Mouse (Mus musculus) CH12.LX (cell line): ENCODE data around the gene Cradd. TPM values are rescaled to one million over a fixed set of nuclear protein-coding genes. Genes with fewer than 3 reads are reported as not detected.

Experiments used
- DNase-seq: peaks from one replicate; pipeline ENCODE4 v3.0.0-alpha.2; 2013; ENCODE audit errors: extremely low read depth
- H3K27ac ChIP-seq: 2 replicates; pipeline ENCODE4 v1.5.1; 2012; ENCODE audit warnings: low read depth, mild to moderate bottlenecking, control low read depth, moderate library complexity; ENCODE audit not compliant: insufficient read depth
- H3K27me3 ChIP-seq: replicated peaks from 2 replicates; pipeline ENCODE3; 2012; ENCODE audit warnings: inconsistent platforms
- H3K36me3 ChIP-seq, 2 experiments: replicated peaks in 1 of 2; 2 replicates each; pipeline versions ENCODE3 to v1.6.1; 2012; ENCODE audit warnings: inconsistent platforms in 1 of 2, low read length in 1 of 2, mild to moderate bottlenecking in 1 of 2, mixed read lengths in 1 of 2, moderate library complexity in 1 of 2; ENCODE audit not compliant: control insufficient read depth in 1 of 2, insufficient read depth in 1 of 2
- H3K4me1 ChIP-seq, 2 experiments: 2 replicates each; pipeline ENCODE4 v1.6.1; 2012; ENCODE audit warnings: inconsistent platforms in 1 of 2, moderate library complexity in 1 of 2; ENCODE audit not compliant: insufficient read depth in 2 of 2, control insufficient read depth in 1 of 2
- H3K4me2 ChIP-seq: 2 replicates; pipeline ENCODE4 v1.6.1; 2012; ENCODE audit warnings: low read depth, mild to moderate bottlenecking, control low read depth; ENCODE audit not compliant: poor library complexity, insufficient read depth, severe bottlenecking
- H3K4me3 ChIP-seq, 3 experiments: fragments of 150-350 bp in 1 of 3; sonication (generic) in 1 of 3; replicated peaks in 1 of 3; 2 replicates each; pipeline versions ENCODE3 to v1.5.1; 2011 to 2012; ENCODE audit warnings: low read depth in 2 of 3, low read length in 2 of 3, mild to moderate bottlenecking in 2 of 3, moderate library complexity in 2 of 3, control low read depth in 1 of 3, improper control_type of control experiment in 1 of 3, inconsistent platforms in 1 of 3, mixed read lengths in 1 of 3; ENCODE audit not compliant: poor library complexity in 1 of 3
- H3K79me2 ChIP-seq: replicated peaks from 2 replicates; pipeline ENCODE4 v1.6.1; 2012; ENCODE audit warnings: mild to moderate bottlenecking, moderate library complexity; ENCODE audit not compliant: control insufficient read depth, poor library complexity, insufficient read depth, severe bottlenecking; ENCODE audit errors: extremely low read depth
- H3K9ac ChIP-seq: 2 replicates; pipeline ENCODE4 v1.6.1; 2012; ENCODE audit warnings: low read depth, mild to moderate bottlenecking, control low read depth, moderate library complexity; ENCODE audit not compliant: insufficient read depth
- H3K9me3 ChIP-seq: replicated peaks from 2 replicates; pipeline ENCODE3; 2012; ENCODE audit warnings: low read length, inconsistent platforms, mixed read lengths
- CHD1 ChIP-seq: IDR thresholded peaks from 2 replicates; pipeline ENCODE4 v1.6.1; 2012; ENCODE audit warnings: low read depth, low read length, improper control_type of control experiment, inconsistent platforms
- CHD2 ChIP-seq: IDR thresholded peaks from 2 replicates; pipeline ENCODE4 v1.6.1; 2011; ENCODE audit warnings: low read length, improper control_type of control experiment
- CTCF ChIP-seq, 2 experiments: IDR thresholded peaks in 1 of 2; conservative IDR thresholded peaks in 1 of 2; 2 replicates each; pipeline ENCODE4 v1.5.1; 2011 to 2012; ENCODE audit warnings: low read depth in 2 of 2, low read length in 2 of 2, improper control_type of control experiment in 1 of 2, inconsistent platforms in 1 of 2, mild to moderate bottlenecking in 1 of 2, moderate library complexity in 1 of 2
- E2F4 ChIP-seq: IDR thresholded peaks from 2 replicates; pipeline ENCODE4 v1.6.1; 2011; ENCODE audit warnings: low read depth, low read length, improper control_type of control experiment; ENCODE audit not compliant: insufficient replicate concordance
- ELF1 ChIP-seq: IDR thresholded peaks from 2 replicates; pipeline ENCODE4 v1.6.1; 2014; ENCODE audit warnings: low read depth, mild to moderate bottlenecking, inconsistent platforms, low read length, improper control_type of control experiment
- EP300 ChIP-seq: IDR thresholded peaks from 2 replicates; pipeline ENCODE4 v1.6.1; 2011; ENCODE audit warnings: low read length, improper control_type of control experiment
- GABPA ChIP-seq: IDR thresholded peaks from 2 replicates; pipeline ENCODE4 v1.6.1; 2012; ENCODE audit warnings: low read depth, low read length, improper control_type of control experiment, inconsistent platforms; ENCODE audit not compliant: insufficient replicate concordance
- MAFK ChIP-seq: IDR thresholded peaks from 2 replicates; pipeline ENCODE4 v1.6.1; 2011; ENCODE audit warnings: low read length, improper control_type of control experiment; ENCODE audit not compliant: insufficient replicate concordance
- SMC3 ChIP-seq: IDR thresholded peaks from 2 replicates; pipeline ENCODE4 v1.6.1; 2011; ENCODE audit warnings: low read depth, low read length, improper control_type of control experiment
- TBP ChIP-seq: conservative IDR thresholded peaks from 2 replicates; pipeline ENCODE4 v1.6.1; 2011; ENCODE audit warnings: low read depth, low read length, improper control_type of control experiment
- USF2 ChIP-seq: conservative IDR thresholded peaks from 2 replicates; pipeline ENCODE4 v1.6.1; 2011; ENCODE audit warnings: low read depth, low read length, improper control_type of control experiment
- ZC3H11A ChIP-seq: IDR thresholded peaks from 2 replicates; pipeline ENCODE4 v1.6.1; 2012; ENCODE audit warnings: low read depth, mild to moderate bottlenecking, inconsistent platforms, low read length, improper control_type of control experiment
- dilution Hi-C: fragments of 300-500 bp; cut with MboI; formaldehyde crosslinking; loops from 2 replicates; pipeline ENCODE4 v1.14.3; 2020; ENCODE audit warnings: low sequenced_read_pairs; ENCODE audit not compliant: extremely low pct_unique_long_range_greater_than_20kb, extremely low pct_ligation_motif_present
- in situ Hi-C: fragments of 300-500 bp; cut with MboI; formaldehyde crosslinking; loops from 3 replicates; pipeline ENCODE4 v1.14.3; 2019; ENCODE audit warnings: low sequenced_read_pairs, low pct_ligation_motif_present, low pct_unique_long_range_greater_than_20kb, mixed read lengths
- polyA plus RNA-seq: library from polyadenylated mRNA; unstranded; fragments of >175 nt; gene quantifications from 2 replicates; pipeline ENCODE4 v1.2.1, GENCODE M21; 2012; ENCODE audit warnings: low read depth; ENCODE audit not compliant: insufficient read length
- total RNA-seq, 2 experiments: library from RNA; depleted of rRNA; stranded (reverse); fragments of 300-350 nt in 1 of 2; fragments of >200 nt in 1 of 2; gene quantifications; 2 replicates each; pipeline ENCODE4 v1.2.3; 2012 to 2014

Cradd gene
- total and polyA plus RNA-seq, 3 experiments: 5.6 to 8.8 (median 5.6) TPM

- dilution Hi-C loops (no loop called here), in situ Hi-C loops (no loop called here)
- peaks cover 0 to 3% of the 10 kb centered on the region in 2 experiments for H3K36me3 ChIP-seq
- H3K27ac ChIP-seq: no peak overlapping the region
- H3K79me2 ChIP-seq: no peaks in the 10 kb centered on the region
- no peak overlapping the region for H3K4me3 ChIP-seq
- no peak for TF ChIP-seq CHD1
- TF ChIP-seq E2F4: no peak
- no peak overlapping the region for H3K9ac ChIP-seq
- H3K27me3 ChIP-seq: no peaks in the 10 kb centered on the region
- H3K4me2 ChIP-seq: no peak overlapping the region
- H3K9me3 ChIP-seq: no peaks in the 10 kb centered on the region
- DNase-seq: no peak
- peaks cover 8 to 21% of the 10 kb centered on the region in 2 experiments for H3K4me1 ChIP-seq
Measured at GRCm38 (mm10) chr10:95289819-95290218, 34.1 kb downstream of the Cradd start.

- Histone ChIP-seq H3K9me3 (no peaks in the 10 kb centered on the region), H3K9ac (no peak overlapping the region), H3K36me3 (peaks cover 0 to 3% of the 10 kb centered on the region in 2 experiments)
- in situ Hi-C loops: no loop called here
- no peak for DNase-seq
- TF ChIP-seq TBP (no peak), GABPA (no peak), CHD2 (no peak), SMC3 (no peak), ZC3H11A (no peak), ELF1 (no peak), MAFK (no peak), USF2 (no peak), E2F4 (no peak)
- TF ChIP-seq, all 38 proteins: peak for 0
- Histone ChIP-seq H3K4me2 (no peak overlapping the region), H3K4me3 (no peak overlapping the region), H3K27ac (no peak overlapping the region), H3K27me3 (no peaks in the 10 kb centered on the region), H3K4me1 (peaks cover 8 to 21% of the 10 kb centered on the region in 2 experiments), H3K79me2 (no peaks in the 10 kb centered on the region)
- dilution Hi-C loops: no loop called here
Measured at GRCm38 (mm10) chr10:95288206-95288605, 35.7 kb downstream of the Cradd start.

GRCm38 (mm10) chr10:95287351-95287750 is 36.6 kb downstream of the Cradd start:
- H3K4me2 ChIP-seq: no peak overlapping the region
- peaks cover 5 to 21% of the 10 kb centered on the region in 2 experiments for H3K4me1 ChIP-seq
- dilution Hi-C loops: no loop called here
- no peak overlapping the region for H3K4me3 ChIP-seq
- no peak overlapping the region for H3K27ac ChIP-seq
- H3K9me3 ChIP-seq: no peaks in the 10 kb centered on the region
- in situ Hi-C loops: no loop called here
- H3K36me3 ChIP-seq: peaks cover 0 to 2% of the 10 kb centered on the region in 2 experiments
- H3K79me2 ChIP-seq: no peaks in the 10 kb centered on the region
- TF ChIP-seq CTCF (conservative IDR thresholded peaks at IDR 0.05 in 1 of 2, IDR thresholded peaks at IDR 0.05 in 1 of 2; ENCODE audit: low read depth in 2 of 2, low read length in 2 of 2): 0 out of 4 replicates have a peak, but pooled peaks of 1 of the 2 experiments have one; percentile 19
- no peak for TF ChIP-seq EP300
- no peak overlapping the region for H3K9ac ChIP-seq
- no peaks in the 10 kb centered on the region for H3K27me3 ChIP-seq
- DNase-seq: no peak
